Mouse (Mus musculus) gastrocnemius, adult 18-20 months (tissue): ENCODE results near the gene Ehd2. TPM values are rescaled to one million over a fixed set of nuclear protein-coding genes. Genes with fewer than 3 reads are reported as not detected.
A peak's percentile ranks its signal among the peaks of the same experiment; 100 is the strongest.
"Not testable (repeated sequence)": the region's sequence is repeated elsewhere in the genome, so short reads cannot be mapped to it uniquely, and the experiment has no call there.

Experiments used
- DNase-seq: peaks from one replicate; pipeline ENCODE4 v3.0.0; 2021; ENCODE audit warnings: low spot score
- total RNA-seq, 2 experiments: library from RNA; stranded (reverse); gene quantifications; 2 replicates each; pipeline ENCODE4 v1.2.3; 2021

The Ehd2 gene
- total RNA-seq, 2 experiments from 2014 or later, result 24.9 to 37.4 TPM

DNA sequence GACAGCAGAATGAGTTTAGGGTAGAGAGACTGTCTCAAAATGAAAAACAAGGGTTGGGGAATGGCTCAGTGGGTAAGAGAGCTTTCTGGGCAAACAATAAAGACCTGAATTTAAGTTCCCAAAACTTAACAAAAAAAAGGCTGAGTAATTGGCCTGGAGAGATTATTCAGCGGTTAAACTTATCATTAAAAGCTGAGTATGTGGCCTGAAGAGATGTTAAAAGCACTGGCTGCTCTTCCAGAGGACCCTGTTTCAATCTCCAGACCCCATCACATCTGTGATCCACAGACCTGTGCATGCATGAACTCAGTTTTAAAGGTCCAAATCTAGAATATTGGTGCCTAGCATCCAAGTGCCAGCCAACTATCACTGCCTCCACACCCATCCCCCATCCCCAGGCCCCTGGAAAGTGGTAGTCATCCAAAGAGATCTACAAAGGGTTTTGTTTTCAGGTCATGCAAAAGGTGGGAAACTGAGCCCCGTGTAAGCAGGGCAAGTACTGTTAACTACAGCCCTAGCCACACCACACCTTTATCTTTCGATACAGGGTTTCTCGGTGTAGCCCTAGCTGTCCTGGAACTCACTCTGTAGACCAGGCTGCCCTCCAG is 19.6 kb downstream of the Ehd2 start:
- DNase-seq, result no peak

DNA sequence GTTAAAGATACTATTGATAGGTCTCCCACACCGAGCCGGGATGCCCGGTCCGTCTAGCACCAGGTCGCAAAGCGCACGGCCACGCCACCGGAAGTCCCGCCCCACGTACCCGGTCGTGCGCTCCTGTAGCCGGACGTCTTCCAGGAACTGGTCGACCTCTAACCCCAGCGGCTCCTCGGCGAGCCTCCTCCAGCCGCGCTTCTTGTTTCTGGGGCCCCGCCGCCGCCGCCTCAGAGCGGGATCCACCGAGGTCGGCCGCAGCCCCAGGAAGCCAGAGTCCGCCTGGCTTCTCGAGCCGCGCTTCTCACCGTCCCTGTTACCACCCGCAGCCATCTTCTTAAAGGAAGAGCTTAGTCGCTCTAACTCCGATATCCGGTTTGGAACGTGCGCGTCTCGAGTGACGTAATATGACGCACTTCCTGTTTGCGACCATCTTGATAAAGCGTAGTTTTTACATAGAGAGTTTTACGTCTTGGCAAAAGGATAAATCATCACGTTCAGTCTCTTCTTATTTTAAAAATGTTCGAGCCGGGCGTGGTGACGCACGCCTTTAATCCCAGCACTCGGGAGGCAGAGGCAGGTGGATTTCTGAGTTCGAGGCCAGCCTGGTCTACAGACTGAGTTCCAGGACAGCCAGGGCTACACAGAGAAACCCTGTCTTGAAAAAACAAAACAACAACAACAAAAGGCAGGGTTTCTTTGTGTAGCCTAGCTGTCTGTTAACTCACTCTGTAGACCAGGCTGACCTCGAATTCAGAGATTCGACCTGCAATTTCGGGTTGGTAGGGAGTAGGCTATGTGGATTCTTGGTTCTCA is 21.4 kb downstream of the Ehd2 start, which contains the start of gene Nop53:
Gene Nop53, minus strand, starts transcription at position 354 of the 816 bp plus-strand sequence.
- peak; percentile 93 for DNase-seq

DNA sequence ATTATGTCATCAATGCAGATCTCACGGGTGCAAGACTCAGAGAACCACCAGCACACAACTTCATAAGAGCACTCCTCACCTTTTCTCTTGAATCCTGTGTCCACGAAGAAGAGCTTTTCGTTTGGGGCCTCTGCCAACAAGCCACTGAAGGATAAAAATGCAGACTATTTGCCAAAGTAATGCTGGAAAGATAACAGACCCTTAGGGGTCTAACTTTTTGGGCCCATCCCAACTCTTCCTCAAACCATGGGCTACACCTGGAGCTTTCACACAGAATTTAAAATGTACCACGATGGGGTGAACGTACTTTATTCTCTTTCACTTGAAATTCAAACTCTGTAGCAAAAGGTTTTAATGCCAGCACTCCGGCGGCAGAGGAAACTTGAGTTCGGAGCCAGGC is 22.2 kb downstream of the Ehd2 start:
- no peak for DNase-seq

DNA sequence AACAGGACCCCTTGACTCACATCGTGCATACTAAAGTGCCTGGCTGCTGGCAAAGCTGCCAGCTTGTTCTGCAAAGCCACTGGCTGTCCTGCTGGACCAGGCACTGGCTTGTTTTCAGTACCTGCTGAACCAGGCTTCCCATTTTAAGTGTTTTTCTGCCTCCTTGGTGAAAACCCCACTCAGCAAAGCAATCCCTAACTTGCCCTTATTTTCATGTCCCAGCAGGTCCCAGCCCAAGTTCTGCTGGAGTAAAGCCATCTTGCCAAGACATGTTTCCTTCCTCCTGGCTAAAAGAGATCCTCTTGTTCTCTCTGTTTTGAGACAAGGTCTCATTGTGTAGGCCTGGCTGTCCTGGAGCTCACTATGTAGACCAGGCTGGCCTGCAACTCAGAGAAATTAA is 23.1 kb downstream of the Ehd2 start:
- no peak for DNase-seq

DNA sequence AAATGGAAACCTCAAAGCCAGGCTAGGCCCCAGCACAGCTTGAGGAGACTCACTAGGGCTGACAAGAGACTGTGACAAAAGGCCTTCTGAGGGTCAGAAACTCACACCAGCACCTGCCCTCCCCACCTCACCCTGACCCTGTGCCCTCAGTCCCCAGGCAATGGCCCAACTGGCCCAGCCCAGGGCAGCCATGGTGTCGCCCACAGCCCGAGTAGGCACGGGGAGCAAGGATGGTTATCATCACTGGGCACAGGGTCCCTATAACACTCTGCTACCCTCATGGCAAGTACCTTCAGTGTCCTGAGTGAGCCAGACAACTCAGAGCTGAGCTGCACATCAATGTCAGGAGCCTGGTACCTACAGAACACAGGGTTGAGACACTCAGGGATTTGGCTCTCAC is 28.7 kb downstream of the Ehd2 start:
- no peak for DNase-seq

DNA sequence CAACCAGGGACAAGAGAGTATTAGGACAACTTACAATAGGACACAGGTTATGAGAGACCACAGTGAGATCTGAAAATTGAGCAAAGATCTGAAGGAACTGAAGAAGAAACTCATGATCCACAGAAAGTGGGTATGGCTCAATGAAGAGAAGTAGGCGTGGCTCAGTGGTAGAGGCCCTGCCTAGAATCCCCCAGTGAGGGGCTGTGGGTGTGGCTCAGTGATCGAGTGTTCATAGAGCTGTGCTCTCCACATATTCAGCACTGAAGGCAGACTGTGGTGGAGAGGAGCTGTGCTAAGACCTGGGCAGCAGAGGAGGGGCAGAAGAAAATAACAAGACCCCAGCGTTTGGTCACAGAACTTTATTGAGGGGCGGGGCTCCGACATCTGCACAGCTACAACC is 29.9 kb downstream of the Ehd2 start:
- DNase-seq, result no peak

DNA sequence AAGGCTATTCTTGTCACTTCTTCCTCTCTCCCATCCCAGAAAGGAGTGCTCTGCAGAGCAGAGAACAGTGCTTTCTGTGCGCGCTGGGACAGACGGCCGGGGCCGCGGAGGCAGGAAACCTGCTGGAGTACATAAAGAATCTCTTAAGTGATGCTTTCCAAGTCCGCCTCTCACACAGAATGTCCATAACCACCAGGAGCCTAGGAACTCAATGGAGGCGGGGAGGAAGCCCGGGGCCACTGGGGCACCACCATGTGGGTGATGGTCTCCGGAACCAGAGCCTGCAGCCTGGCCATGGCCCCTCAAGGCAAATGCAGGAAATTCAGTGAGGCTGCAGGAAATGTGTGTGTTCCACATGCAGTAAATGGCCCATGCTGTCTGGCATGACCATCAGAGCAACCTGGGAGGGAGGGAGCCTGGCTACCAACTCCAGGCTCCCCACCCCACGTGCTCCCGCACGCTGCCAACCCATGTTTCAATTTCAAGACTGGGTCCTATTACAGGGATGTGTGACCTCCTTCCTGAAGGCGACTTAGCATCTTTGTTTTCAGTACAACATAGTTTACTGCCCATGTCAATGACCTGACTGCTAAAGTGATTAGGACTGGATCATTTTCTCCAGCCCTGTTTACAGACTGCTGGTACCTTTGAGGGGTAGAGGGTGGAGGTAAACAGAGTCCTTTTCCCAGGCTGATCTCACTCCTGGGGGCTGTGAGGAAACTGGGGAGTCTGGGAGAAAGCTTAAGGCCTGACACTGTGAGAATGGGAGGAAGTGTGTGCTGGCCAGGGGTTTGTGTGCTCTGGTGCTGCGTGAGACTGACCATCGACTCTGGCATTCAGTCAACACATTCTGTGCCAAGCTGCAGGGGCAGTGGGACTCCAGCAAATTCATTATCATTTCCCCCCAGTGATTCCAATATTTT is 33.7 kb downstream of the Ehd2 start:
- peak; percentile 60 for DNase-seq

DNA sequence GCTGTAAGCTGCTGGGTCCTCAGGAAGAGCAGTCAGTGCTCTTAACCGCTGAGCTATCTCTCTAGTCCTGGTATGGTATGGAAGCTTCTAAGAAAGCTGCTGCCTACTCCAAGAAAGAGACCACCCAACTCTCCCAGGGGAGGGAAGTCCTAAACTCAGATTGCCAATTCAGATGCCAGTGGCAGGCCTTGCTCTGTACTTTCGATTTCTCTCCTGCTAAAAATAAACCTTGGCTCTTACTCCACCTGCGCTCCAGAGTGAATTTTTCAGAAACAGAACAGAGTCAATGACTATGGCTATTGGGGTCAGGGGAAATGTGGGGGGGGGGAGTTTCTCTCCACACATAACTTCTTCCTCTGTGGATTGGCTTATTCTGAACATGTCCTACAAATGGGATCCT is 35.7 kb downstream of the Ehd2 start:
- no peak for DNase-seq

DNA sequence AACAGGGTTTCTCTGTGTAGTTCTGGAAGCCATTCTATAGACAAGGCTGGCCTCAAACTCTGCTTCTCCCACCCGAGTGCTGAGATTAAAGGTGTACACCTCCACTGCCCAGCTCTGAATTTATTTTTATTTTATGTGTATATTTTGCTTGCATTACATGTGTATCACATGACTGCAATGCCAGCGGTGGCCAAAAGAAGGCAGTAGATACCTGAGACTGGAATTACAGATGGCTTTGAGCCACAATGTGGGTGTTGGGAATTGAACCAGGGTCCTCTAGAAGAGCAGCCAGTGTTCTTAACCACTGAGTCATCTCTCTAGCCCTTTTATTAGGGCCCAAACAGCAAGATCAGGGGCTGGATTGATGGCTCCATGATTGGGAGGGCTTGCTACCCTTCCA is 36.8 kb downstream of the Ehd2 start:
- no peak for DNase-seq

DNA sequence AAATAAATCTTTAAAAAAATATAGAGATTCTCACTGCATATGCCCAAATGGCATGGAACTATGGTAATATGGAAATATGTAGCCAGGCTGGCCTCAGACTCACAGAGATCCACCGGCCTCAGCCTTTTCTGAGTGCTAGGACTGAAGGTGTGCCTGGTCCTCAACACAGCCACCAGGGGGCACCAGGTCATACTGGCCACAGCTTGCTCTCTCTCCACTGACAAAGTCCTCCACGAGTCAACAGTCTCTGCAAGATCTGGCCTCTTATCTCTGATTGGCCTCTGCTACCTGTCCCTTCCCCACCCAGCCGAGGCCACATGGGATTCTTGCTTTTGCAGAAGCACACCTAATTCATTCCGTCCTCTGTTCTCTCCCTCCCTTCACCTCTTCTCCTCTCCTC is 37.5 kb downstream of the Ehd2 start:
- peak; percentile 73 for DNase-seq

DNA sequence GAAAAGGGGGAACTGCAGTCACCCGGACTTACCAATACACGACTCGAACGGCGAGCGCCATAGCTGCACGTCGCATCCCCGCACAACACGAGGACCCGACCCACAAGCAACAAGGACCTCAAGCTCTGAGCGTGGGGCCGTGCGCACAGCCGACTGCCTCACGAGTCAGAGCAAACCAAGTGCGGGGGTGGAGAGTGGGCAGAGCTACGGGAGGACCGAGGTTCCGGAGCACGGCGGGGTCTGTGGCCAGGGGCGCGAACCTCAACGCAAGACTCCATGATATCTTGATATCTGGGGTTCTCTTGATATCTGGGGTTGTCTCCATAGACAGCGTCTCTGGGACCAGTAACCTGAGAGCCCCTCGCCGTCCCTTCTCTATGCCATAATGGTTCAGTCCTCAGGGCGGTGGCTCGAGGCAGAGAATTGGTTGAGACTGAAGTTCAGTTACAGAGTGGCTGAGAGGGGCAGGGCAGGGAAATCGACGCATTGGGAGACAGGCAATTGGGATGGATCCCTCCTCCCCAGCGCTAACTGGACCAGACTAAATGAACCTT is 45.1 kb downstream of the Ehd2 start, which contains the start of gene Selenow:
Gene Selenow, minus strand, starts transcription at position 183 of the 554 bp plus-strand sequence.
- DNase-seq, result peak; percentile 93

DNA sequence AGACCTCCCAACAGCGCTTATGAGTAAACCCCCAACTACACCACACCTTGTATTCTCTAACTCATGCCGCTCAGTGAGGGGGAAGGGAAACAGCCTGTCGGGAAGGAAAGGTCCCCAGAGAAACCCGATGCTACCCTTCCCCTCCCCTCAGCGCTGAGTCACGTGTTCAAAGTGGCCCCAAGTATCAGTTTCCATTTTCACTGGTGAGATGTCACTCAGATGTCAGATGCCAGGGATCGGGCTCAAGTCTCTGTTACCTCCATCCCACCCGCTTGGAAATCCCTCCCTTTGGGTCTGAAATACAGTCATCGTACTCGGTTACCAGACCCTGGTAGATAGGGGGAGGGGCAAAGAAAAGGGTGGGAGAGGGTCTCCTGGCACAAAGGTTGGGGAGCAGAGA is 45.6 kb downstream of the Ehd2 start:
- DNase-seq, result peak; percentile 84

DNA sequence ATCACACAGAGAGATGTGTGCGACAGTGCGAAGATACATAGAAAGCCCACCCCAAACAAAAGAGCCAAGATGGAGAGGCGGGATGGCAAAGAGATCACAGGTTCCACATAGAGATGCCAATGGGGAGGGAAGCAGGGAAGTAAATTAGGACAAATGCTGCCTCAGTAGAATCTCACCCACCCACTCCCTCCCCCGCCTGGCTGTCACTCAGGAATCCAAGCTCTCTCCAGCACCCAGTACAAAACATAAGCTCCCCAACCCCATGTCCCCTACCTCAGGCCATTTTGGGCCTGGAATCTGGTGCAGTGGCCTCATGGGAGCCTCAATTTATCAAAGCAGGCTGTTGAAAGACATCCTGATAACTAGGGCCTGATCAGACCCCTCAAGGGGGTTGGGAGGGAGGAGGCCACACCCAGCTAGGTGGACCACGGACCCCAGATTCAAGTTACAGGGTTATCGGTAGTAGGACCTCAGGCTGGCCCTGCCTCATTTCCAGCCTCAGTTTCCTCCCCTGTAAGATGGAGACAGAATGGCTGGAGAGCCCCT is 46.6 kb downstream of the Ehd2 start:
- DNase-seq, result no peak

DNA sequence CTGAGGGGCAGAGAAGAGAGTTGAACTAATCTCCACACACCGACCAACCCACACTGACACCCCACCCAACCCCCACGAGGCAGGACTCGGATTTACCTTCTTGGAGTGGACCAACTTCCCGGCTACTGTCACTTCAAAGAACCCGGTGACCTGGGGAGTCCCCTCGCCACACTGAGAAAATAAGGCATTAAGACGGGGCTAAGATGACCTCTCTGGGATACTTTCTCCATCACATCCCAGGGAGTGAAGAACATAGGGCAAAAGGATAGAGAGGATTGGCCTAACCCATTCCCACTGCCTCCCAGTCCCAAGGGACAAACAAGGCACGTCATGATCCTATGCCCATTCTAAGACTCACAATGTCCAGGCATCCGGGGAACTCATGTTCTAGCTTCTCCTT is 47.4 kb downstream of the Ehd2 start:
- DNase-seq, result no peak

DNA sequence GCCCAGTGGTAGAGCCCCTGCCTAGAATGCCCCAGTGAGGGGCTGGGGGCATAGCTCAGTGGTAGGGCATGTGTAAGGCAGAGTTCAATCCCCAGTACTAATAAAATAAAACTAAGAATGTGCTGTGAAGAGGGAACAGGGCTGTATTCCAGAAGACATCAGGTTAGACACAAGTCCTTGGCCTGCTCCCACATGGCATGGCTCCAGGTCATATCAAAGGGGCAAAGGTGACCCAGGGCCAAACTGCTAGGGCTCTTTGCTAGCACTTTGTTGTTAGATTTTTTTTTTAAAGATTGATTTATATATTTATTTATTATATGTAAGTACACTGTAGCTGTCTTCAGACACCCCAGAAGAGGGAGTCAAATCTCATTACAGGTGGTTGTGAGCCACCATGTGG is 49.0 kb downstream of the Ehd2 start:
- DNase-seq, result no peak

DNA sequence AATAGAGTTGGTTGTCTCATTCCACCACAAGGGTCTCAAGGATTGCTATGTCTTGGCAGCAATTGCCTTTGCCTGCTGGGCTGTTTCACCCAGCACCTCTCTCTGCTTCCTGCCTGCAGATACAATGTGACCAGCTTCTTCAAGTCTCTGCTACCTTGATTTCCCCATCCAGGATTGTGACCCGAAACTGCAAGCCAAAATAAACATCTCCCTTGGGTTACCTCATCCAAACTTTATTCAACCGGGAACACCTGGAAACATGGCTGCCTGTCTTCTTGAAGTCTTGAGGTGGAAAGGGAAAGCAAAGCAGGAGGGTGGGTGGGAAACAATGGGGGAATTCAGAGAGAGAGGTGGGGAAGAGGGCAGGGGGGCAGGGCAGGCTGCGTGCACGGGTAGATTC is 50.4 kb downstream of the Ehd2 start:
- no peak for DNase-seq

DNA sequence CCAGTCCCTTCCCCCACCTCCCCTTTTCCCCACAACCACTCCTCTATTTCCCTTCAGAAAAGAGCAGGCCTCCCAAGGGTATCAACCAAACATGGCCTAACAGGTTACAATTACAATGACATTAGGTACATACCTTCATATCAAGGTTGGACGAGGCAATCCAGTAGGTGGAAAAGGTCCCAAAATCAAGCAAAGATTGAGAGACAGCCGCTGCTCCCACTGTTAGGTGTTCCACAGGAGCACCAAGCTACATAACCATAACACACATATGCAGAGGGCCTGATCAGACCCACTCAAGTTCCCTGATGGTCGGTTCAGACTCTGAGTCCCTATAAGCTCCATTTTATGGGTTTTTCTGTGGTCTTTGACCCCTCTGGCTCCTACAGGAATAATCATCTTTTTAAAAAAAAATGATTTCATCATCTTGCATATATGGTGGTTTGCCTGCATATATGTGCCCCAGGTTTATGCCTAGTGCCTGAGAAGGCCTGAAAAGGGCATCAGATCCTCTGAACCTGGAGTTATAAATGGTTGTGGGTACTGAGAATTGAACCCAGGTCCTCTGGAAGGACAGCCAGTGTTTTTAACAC is 51.1 kb downstream of the Ehd2 start:
- no peak for DNase-seq

DNA sequence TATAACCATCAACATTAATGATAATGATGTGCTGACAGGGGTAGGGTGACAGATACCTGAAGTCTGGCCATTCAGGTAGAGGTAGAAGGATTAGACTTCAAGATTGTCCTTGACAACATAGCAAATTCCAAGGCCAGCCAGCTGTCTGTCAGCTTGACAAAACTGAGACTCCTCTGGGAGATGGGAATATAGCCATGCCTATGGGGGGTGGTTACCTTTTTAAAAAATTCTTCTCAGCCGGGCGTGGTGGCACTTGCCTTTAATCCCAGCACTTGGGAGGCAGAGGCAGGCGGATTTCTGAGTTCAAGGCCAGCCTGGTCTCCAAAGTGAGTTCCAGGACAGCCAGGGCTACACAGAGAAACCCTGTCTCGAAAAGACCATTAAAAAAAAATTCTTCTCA is 51.7 kb downstream of the Ehd2 start:
- not testable (repeated sequence) for DNase-seq

DNA sequence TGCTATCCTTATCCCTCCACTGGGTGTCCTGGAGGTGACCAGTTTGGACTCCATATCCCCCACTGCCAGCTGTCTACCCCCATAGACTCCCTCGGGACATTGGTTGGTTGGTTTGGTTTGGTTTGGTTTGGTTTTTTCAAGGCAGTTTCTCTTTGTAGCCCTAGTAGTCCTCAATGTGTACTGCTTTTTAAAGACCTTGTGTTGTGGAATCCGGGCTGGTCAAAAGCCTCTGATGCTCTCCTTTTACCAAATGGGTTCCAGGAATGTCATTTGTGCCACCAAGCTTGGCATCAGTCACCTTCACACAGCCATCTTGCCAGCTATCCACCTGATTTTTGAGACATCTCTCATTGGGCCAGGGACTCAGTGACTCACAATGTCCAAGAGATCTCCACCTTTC is 52.6 kb downstream of the Ehd2 start:
- DNase-seq, result no peak

DNA sequence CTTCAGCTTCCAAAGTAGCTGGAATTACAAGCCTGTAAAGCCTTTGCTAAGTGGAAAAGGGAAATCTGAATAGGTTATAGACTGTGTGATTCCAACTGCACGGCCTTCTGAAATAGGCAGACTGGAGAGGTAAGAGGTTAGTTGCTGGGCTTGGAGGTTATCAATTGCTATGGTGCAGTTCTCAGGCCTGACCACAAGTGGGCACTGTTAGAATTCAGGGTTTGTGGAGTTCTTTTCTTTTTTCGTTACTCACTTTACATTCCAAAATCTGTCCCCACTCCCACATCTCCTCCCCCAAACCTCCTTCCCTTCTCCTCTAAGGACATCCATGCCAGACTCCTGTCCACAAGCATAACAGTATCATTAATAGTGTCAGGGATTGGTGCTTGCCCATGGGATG is 53.1 kb downstream of the Ehd2 start:
- DNase-seq, result peak; percentile 50

DNA sequence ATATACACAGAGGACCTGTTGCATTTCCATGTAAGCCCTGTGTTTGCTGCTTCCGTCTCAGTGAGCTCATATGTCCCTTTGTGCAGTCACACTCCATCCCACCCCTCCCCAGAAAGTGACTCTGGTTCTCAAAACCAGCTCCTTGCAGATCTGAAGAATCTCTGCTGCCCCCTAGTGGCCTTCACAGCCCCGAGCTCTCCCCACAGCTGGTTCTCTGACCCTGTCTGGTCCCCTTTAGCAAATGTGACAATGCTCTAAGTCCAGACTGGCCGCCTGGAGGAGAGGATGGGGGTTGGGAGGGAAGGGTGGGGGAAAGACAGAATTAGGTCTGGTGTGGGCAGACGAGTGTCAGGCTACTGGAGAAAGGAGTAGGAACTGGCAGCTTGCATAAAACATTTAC is 55.2 kb downstream of the Ehd2 start:
- peak; percentile 76 for DNase-seq
